Mouse (Mus musculus) B cell, adult 62 days (primary cell): ENCODE measurements around the gene Pet2. TPM values are rescaled to one million over a fixed set of nuclear protein-coding genes. Genes with fewer than 3 reads are reported as not detected.

Experiments used
- total RNA-seq: library from RNA; stranded (reverse); gene quantifications from 4 replicates; pipeline ENCODE4 v1.2.4, GENCODE M21; 2023

Pet2 gene
- total RNA-seq, result not detected in 4 replicates

GRCm38 (mm10) chrX:89409589-89409988, at the start of gene Pet2:
Gene Pet2 (minus strand): TSS chrX:89409689.

